Mouse (Mus musculus): ENCODE data around the gene Fbrs.
A peak's percentile ranks its signal among the peaks of the same experiment; 100 is the strongest.
"Not testable (repeated sequence)": the region's sequence is repeated elsewhere in the genome, so short reads cannot be mapped to it uniquely, and the experiment has no call there.

Gene Fbrs

GRCm38 (mm10) chr7:127478635-127479317 lies at the start of gene Fbrs:
TSS of gene Fbrs (plus strand) at chr7:127479199.
- DNase-seq (ENCODE audit: low spot score in 2 of 2): peak; percentile 88 to 94

GRCm38 (mm10) chr7:127435206-127435605 lies 43.8 kb upstream of the Fbrs start:
- no peak for DNase-seq (ENCODE audit: low spot score in 2 of 2)

GRCm38 (mm10) chr7:127437724-127438123 lies 41.3 kb upstream of the Fbrs start:
- DNase-seq (ENCODE audit: low spot score in 2 of 2): no peak

GRCm38 (mm10) chr7:127443976-127444375 lies 35.0 kb upstream of the Fbrs start:
- no peak for DNase-seq (ENCODE audit: low spot score in 2 of 2)

- peak; percentile 93 to 95 for DNase-seq (ENCODE audit: low spot score in 2 of 2)
These were observed 30.3 kb upstream of the Fbrs start, which contains the start of gene Zfp689 for GRCm38 (mm10) chr7:127448521-127449300. TSS of gene Zfp689 (minus strand) at chr7:127449158.

- no peak for DNase-seq (ENCODE audit: low spot score in 2 of 2)
These were observed 29.0 kb upstream of the Fbrs start for GRCm38 (mm10) chr7:127449966-127450365.

GRCm38 (mm10) chr7:127453056-127453455 lies 25.9 kb upstream of the Fbrs start:
- no peak for DNase-seq (ENCODE audit: low spot score in 2 of 2)

- no peak for DNase-seq (ENCODE audit: low spot score in 2 of 2)
These were observed 24.1 kb upstream of the Fbrs start for GRCm38 (mm10) chr7:127454905-127455304.

GRCm38 (mm10) chr7:127458371-127459122 lies 20.5 kb upstream of the Fbrs start:
- not testable (repeated sequence) for DNase-seq (ENCODE audit: low spot score in 2 of 2)

- not testable (repeated sequence) for DNase-seq (ENCODE audit: low spot score in 2 of 2)
These were observed 19.7 kb upstream of the Fbrs start, which contains the start of gene Prr14 for GRCm38 (mm10) chr7:127459311-127459710. TSS of gene Prr14 (plus strand) at chr7:127459611.

GRCm38 (mm10) chr7:127465191-127465590 lies 13.8 kb upstream of the Fbrs start:
- no peak for DNase-seq (ENCODE audit: low spot score in 2 of 2)

GRCm38 (mm10) chr7:127465670-127466069 lies 13.3 kb upstream of the Fbrs start:
- not testable (repeated sequence) for DNase-seq (ENCODE audit: low spot score in 2 of 2)

- DNase-seq (ENCODE audit: low spot score in 2 of 2): no peak
These were observed 12.4 kb upstream of the Fbrs start for GRCm38 (mm10) chr7:127466606-127467005.

GRCm38 (mm10) chr7:127470011-127470715 lies 8.8 kb upstream of the Fbrs start:
- no peak for DNase-seq (ENCODE audit: low spot score in 2 of 2)

GRCm38 (mm10) chr7:127470743-127471645 lies 8.0 kb upstream of the Fbrs start:
- DNase-seq (ENCODE audit: low spot score in 2 of 2): peak; percentile 90 to 95

GRCm38 (mm10) chr7:127471646-127472010 lies 7.4 kb upstream of the Fbrs start:
- DNase-seq (ENCODE audit: low spot score in 2 of 2): no peak

GRCm38 (mm10) chr7:127472060-127472459 lies 6.9 kb upstream of the Fbrs start:
- DNase-seq (ENCODE audit: low spot score in 2 of 2): peak in 1 of 2 experiments; percentile 28

GRCm38 (mm10) chr7:127473705-127474104 lies 5.3 kb upstream of the Fbrs start:
- DNase-seq (ENCODE audit: low spot score in 2 of 2): no peak

GRCm38 (mm10) chr7:127474378-127475070 lies 4.5 kb upstream of the Fbrs start:
- no peak for DNase-seq (ENCODE audit: low spot score in 2 of 2)

GRCm38 (mm10) chr7:127475186-127475740 lies 3.7 kb upstream of the Fbrs start:
- no peak for DNase-seq (ENCODE audit: low spot score in 2 of 2)
